Mouse (Mus musculus): ENCODE results near the gene Suds3.

DNA sequence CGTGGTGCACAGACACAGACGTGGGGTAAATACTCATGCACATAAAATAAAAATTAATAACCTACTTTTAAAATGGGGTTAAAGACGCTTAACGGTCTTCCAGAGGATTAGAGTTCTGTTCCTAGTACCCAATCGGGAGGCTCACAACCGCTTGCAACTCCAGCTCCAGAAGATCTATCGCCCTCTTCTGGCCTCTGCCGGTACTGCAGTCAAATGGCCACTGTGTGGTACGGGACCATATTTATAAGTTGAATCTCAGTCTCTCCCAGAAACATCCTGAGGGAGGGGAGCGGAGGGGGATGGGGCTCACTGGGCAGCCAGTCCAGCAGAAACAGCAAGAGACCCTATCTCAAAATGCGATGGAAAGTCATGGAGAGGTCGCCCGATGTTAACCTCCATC is 47.7 kb downstream of the Suds3 start:
- TF ChIP-seq POLR2A (IDR thresholded peaks at IDR 0.05; ENCODE audit: low read depth, low read length), result no peak
- peak; percentile 53; the same call in 1 of the 2 replicates for TF ChIP-seq CTCF (IDR thresholded peaks at IDR 0.05; ENCODE audit: extremely low read depth, insufficient read depth, insufficient read length, insufficient replicate concordance)
